Mouse (Mus musculus) hindbrain, embryonic 16.5 days (tissue): ENCODE data around the gene Crip2. TPM values are rescaled to one million over a fixed set of nuclear protein-coding genes. Genes with fewer than 3 reads are reported as not detected.
A peak's percentile ranks its signal among the peaks of the same experiment; 100 is the strongest.

Experiments
- ATAC-seq: fragments of 200-750 bp; cut with Nextera tagmentation; 2 replicates; pipeline ENCODE4 v1.8.0; 2017; ENCODE audit warnings: moderate TSS enrichment, moderate library complexity
- H3K27ac ChIP-seq: fragments of 300-500 bp; sonication (generic); 2 replicates; pipeline ENCODE4 v1.5.1; 2014; ENCODE audit warnings: low read depth, mild to moderate bottlenecking, control low read depth, low read length, moderate library complexity
- H3K27me3 ChIP-seq: fragments of 300-500 bp; sonication (generic); replicated peaks from 2 replicates; pipeline ENCODE4 v1.6.1; 2014; ENCODE audit warnings: low read length; ENCODE audit not compliant: control insufficient read depth, insufficient read depth
- H3K36me3 ChIP-seq: fragments of 300-500 bp; sonication (generic); 2 replicates; pipeline ENCODE4 v1.6.1; 2014; ENCODE audit warnings: mild to moderate bottlenecking, low read length, moderate library complexity, mixed read lengths; ENCODE audit not compliant: control insufficient read depth, insufficient read depth
- H3K4me1 ChIP-seq: fragments of 300-500 bp; sonication (generic); 2 replicates; pipeline ENCODE4 v1.6.1; 2014; ENCODE audit warnings: low read depth, low read length; ENCODE audit not compliant: control insufficient read depth, insufficient read depth
- H3K4me2 ChIP-seq: fragments of 300-500 bp; sonication (generic); 2 replicates; pipeline ENCODE4 v1.6.1; 2014; ENCODE audit warnings: mild to moderate bottlenecking, low read length, control low read depth, moderate library complexity
- H3K4me3 ChIP-seq: fragments of 300-500 bp; sonication (generic); 2 replicates; pipeline ENCODE4 v1.5.1; 2014; ENCODE audit warnings: mild to moderate bottlenecking, low read length, control low read depth, moderate library complexity
- H3K9ac ChIP-seq: fragments of 300-500 bp; sonication (generic); 2 replicates; pipeline ENCODE4 v1.6.1; 2014; ENCODE audit warnings: low read depth, mild to moderate bottlenecking, control low read depth, low read length, moderate library complexity
- H3K9me3 ChIP-seq: fragments of 300-500 bp; sonication (generic); 2 replicates; pipeline ENCODE4 v1.6.1; 2014; ENCODE audit warnings: mild to moderate bottlenecking, low read length, moderate library complexity; ENCODE audit not compliant: control insufficient read depth
- WGBS: fragments of 180-500 bp; shearing (Covaris S2); extraction: QIAGEN DNeasy Blood & Tissue Kit; methylation state at CpG from one replicate; pipeline ENCODE4 v1.1.7; 2014; 5-methylcytosine and 5-hydroxymethylcytosine counted together
- polyA plus RNA-seq: library from polyadenylated mRNA; unstranded; fragments of >200 nt; fragmentation: Nextera tagmentation; extraction: Ambion mirVana; gene quantifications from 2 replicates; pipeline ENCODE4 v1.2.1, GENCODE M21; 2015

The Crip2 gene
- polyA plus RNA-seq, 1 experiment from 2014 or later = 346 TPM

GRCm38 (mm10) chr12:113124726-113125125 lies 15.3 kb upstream of the Crip2 start:
- Histone ChIP-seq H3K27ac (no peak overlapping the region), H3K9me3 (no peaks in the 10 kb centered on the region), H3K4me1 (no peaks in the 10 kb centered on the region), H3K9ac (no peak overlapping the region), H3K27me3 (no peaks in the 10 kb centered on the region), H3K36me3 (peaks cover 61% of the 10 kb centered on the region), H3K4me2 (no peak overlapping the region), H3K4me3 (no peak overlapping the region)
- 89% methylated on average over 6 of the region's 6 CpGs for WGBS
- no peak for ATAC-seq

- Histone ChIP-seq H3K36me3 (peaks cover 80% of the 10 kb centered on the region), H3K4me2 (no peak overlapping the region), H3K4me1 (no peaks in the 10 kb centered on the region), H3K4me3 (no peak overlapping the region), H3K9me3 (no peaks in the 10 kb centered on the region), H3K27ac (no peak overlapping the region), H3K27me3 (no peaks in the 10 kb centered on the region), H3K9ac (no peak overlapping the region)
- WGBS = 99% methylated on average over 8 of the region's 8 CpGs
- no peak for ATAC-seq
Measured at GRCm38 (mm10) chr12:113130732-113131131, 9.3 kb upstream of the Crip2 start.

GRCm38 (mm10) chr12:113131601-113132000 lies 8.4 kb upstream of the Crip2 start:
- Histone ChIP-seq H3K9me3 (no peaks in the 10 kb centered on the region), H3K27ac (no peak overlapping the region), H3K36me3 (peaks cover 88% of the 10 kb centered on the region), H3K27me3 (no peaks in the 10 kb centered on the region), H3K4me2 (no peak overlapping the region), H3K9ac (no peak overlapping the region), H3K4me1 (no peaks in the 10 kb centered on the region), H3K4me3 (no peak overlapping the region)
- WGBS = 98% methylated on average over 14 of the region's 14 CpGs
- ATAC-seq = no peak

- ATAC-seq = peak; percentile 50
- 64% methylated on average over 2 of the region's 2 CpGs for WGBS
Measured at GRCm38 (mm10) chr12:113132567-113132966, 7.5 kb upstream of the Crip2 start.

GRCm38 (mm10) chr12:113133260-113133659 lies 6.8 kb upstream of the Crip2 start:
- no peak overlapping the region; the same call in 1 of the 2 replicates for H3K9ac ChIP-seq

More at GRCm38 (mm10) chr12:113132567-113132966, 7.5 kb upstream of the Crip2 start:
- H3K4me1 ChIP-seq = no peaks in the 10 kb centered on the region
- no peaks in the 10 kb centered on the region for H3K9me3 ChIP-seq
- no peaks in the 10 kb centered on the region for H3K27me3 ChIP-seq
- no peak overlapping the region for H3K4me3 ChIP-seq
- no peak overlapping the region for H3K9ac ChIP-seq
- H3K36me3 ChIP-seq = peaks cover 84% of the 10 kb centered on the region
- peak overlapping the region; percentile 2; the same call in 1 of the 2 replicates for H3K27ac ChIP-seq
- no peak overlapping the region for H3K4me2 ChIP-seq

GRCm38 (mm10) chr12:113133861-113134403 lies 6.1 kb upstream of the Crip2 start:
- Histone ChIP-seq H3K36me3 (peaks cover 72% of the 10 kb centered on the region), H3K9me3 (no peaks in the 10 kb centered on the region), H3K9ac (no peak overlapping the region), H3K27ac (no peak overlapping the region), H3K27me3 (no peaks in the 10 kb centered on the region), H3K4me2 (no peak overlapping the region), H3K4me1 (peaks cover 4% of the 10 kb centered on the region), H3K4me3 (no peak overlapping the region)
- WGBS = 78% methylated on average over 5 of the region's 5 CpGs
- no peak for ATAC-seq

More at GRCm38 (mm10) chr12:113133260-113133659, 6.8 kb upstream of the Crip2 start:
- Histone ChIP-seq H3K36me3 (peaks cover 77% of the 10 kb centered on the region), H3K9me3 (no peaks in the 10 kb centered on the region), H3K4me3 (no peak overlapping the region), H3K4me1 (no peaks in the 10 kb centered on the region), H3K4me2 (no peak overlapping the region), H3K27me3 (no peaks in the 10 kb centered on the region), H3K27ac (no peak overlapping the region)
- WGBS = 85% methylated on average over 9 of the region's 9 CpGs
- ATAC-seq = no peak

- Histone ChIP-seq H3K4me2 (no peak overlapping the region), H3K4me1 (peaks cover 9% of the 10 kb centered on the region), H3K9me3 (no peaks in the 10 kb centered on the region), H3K36me3 (peaks cover 67% of the 10 kb centered on the region), H3K27me3 (no peaks in the 10 kb centered on the region), H3K9ac (no peak overlapping the region), H3K4me3 (no peak overlapping the region), H3K27ac (no peak overlapping the region)
- ATAC-seq = no peak
- 92% methylated on average over 4 of the region's 4 CpGs for WGBS
Measured at GRCm38 (mm10) chr12:113134502-113134901, 5.5 kb upstream of the Crip2 start.

GRCm38 (mm10) chr12:113135401-113135800 lies 4.6 kb upstream of the Crip2 start:
- Histone ChIP-seq H3K27ac (no peak overlapping the region), H3K4me1 (peaks cover 13% of the 10 kb centered on the region), H3K36me3 (peaks cover 58% of the 10 kb centered on the region), H3K9ac (no peak overlapping the region), H3K27me3 (no peaks in the 10 kb centered on the region), H3K4me2 (no peak overlapping the region), H3K9me3 (no peaks in the 10 kb centered on the region), H3K4me3 (no peak overlapping the region)
- WGBS = 93% methylated on average over 7 of the region's 7 CpGs
- ATAC-seq = no peak

- no peak overlapping the region for H3K27ac ChIP-seq
- no peak overlapping the region for H3K9ac ChIP-seq
- no peaks in the 10 kb centered on the region for H3K9me3 ChIP-seq
- no peak for ATAC-seq
- H3K36me3 ChIP-seq = peaks cover 47% of the 10 kb centered on the region
- 78% methylated on average over 17 of the region's 17 CpGs for WGBS
- no peak overlapping the region for H3K4me3 ChIP-seq
- H3K4me1 ChIP-seq = peaks cover 20% of the 10 kb centered on the region
- H3K4me2 ChIP-seq = no peak overlapping the region
- no peaks in the 10 kb centered on the region for H3K27me3 ChIP-seq
Measured at GRCm38 (mm10) chr12:113136492-113137020, 3.5 kb upstream of the Crip2 start.
